Mouse (Mus musculus) spleen, adult 2 months (tissue): ENCODE measurements around the gene Azgp1.

Experiments
- CTCF ChIP-seq: fragments of 200-500 bp; IDR thresholded peaks from 2 replicates; pipeline ENCODE4 v1.5.1; 2011; ENCODE audit warnings: mild to moderate bottlenecking, inconsistent platforms; ENCODE audit not compliant: insufficient read depth, insufficient read length, insufficient replicate concordance; ENCODE audit errors: extremely low read depth
- POLR2A ChIP-seq: fragments of 200-500 bp; IDR thresholded peaks from 2 replicates; pipeline ENCODE4 v1.6.1; 2011; ENCODE audit warnings: low read depth, low read length, inconsistent platforms

DNA sequence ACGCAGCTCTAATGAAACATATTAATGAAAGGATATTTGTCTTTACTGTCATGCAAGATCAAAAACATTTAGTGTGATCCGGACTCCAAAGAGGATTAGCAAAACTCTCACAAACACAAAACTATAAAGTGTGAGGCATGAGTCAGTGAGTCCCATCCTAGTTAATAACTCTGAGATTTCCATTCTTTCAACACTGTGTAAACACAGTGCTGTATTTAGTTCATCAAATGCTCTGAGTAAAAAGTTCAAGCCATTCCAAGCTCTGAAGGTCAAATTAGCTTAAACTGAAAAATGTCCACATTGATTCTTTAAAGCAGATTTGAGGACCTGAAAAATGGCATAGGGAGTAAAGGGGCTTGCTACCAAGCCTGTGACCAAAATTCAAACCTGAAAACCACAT lies 2.2 kb upstream of the Azgp1 start:
- TF ChIP-seq CTCF: no peak
- no peak for TF ChIP-seq POLR2A
